Mouse (Mus musculus) cerebellum, adult 8-10 months (tissue): Measurements from ENCODE around the gene Fgr.
A peak's percentile ranks its signal among the peaks of the same experiment; 100 is the strongest.

Source experiments
- DNase-seq: peaks from one replicate; pipeline ENCODE4 v3.0.0; 2022

The Fgr gene

GRCm38 (mm10) chr4:132959679-132960045 is 14.2 kb upstream of the Fgr start:
- DNase-seq = no peak

GRCm38 (mm10) chr4:132960313-132960712 is 13.6 kb upstream of the Fgr start:
- no peak for DNase-seq

- no peak for DNase-seq
Measured at GRCm38 (mm10) chr4:132960864-132961639, 12.8 kb upstream of the Fgr start.

GRCm38 (mm10) chr4:132961866-132962265 is 12.0 kb upstream of the Fgr start:
- DNase-seq = no peak

- DNase-seq = no peak
Measured at GRCm38 (mm10) chr4:132962628-132963027, 11.3 kb upstream of the Fgr start.

GRCm38 (mm10) chr4:132963436-132963835 is 10.5 kb upstream of the Fgr start:
- DNase-seq = no peak

GRCm38 (mm10) chr4:132964064-132964463 is 9.8 kb upstream of the Fgr start:
- DNase-seq = no peak

GRCm38 (mm10) chr4:132964473-132964872 is 9.4 kb upstream of the Fgr start:
- DNase-seq = no peak

- no peak for DNase-seq
Measured at GRCm38 (mm10) chr4:132968105-132968938, 5.6 kb upstream of the Fgr start.

GRCm38 (mm10) chr4:132971601-132972000 is 2.3 kb upstream of the Fgr start:
- DNase-seq = no peak

- DNase-seq = no peak
Measured at GRCm38 (mm10) chr4:132972101-132972500, 1.8 kb upstream of the Fgr start.

- no peak for DNase-seq
Measured at GRCm38 (mm10) chr4:132972556-132972955, 1.3 kb upstream of the Fgr start.

- DNase-seq = no peak
Measured at GRCm38 (mm10) chr4:132973186-132973585, 709 bp upstream of the Fgr start.

GRCm38 (mm10) chr4:132974904-132975303 is 1.0 kb downstream of the Fgr start:
- peak; percentile 69 for DNase-seq

GRCm38 (mm10) chr4:132975791-132976190 is 1.9 kb downstream of the Fgr start:
- no peak for DNase-seq

- no peak for DNase-seq
Measured at GRCm38 (mm10) chr4:132976729-132977128, 2.8 kb downstream of the Fgr start.

GRCm38 (mm10) chr4:132977597-132977996 is 3.7 kb downstream of the Fgr start:
- no peak for DNase-seq

- no peak for DNase-seq
Measured at GRCm38 (mm10) chr4:132979186-132979585, 5.3 kb downstream of the Fgr start.

- no peak for DNase-seq
Measured at GRCm38 (mm10) chr4:132981621-132982020, 7.7 kb downstream of the Fgr start.

- no peak for DNase-seq
Measured at GRCm38 (mm10) chr4:132982999-132983398, 9.1 kb downstream of the Fgr start.

GRCm38 (mm10) chr4:132983664-132984512 is 10.0 kb downstream of the Fgr start:
- DNase-seq = no peak

GRCm38 (mm10) chr4:132988581-132989355 is 14.9 kb downstream of the Fgr start:
- DNase-seq = no peak
